14 mouse cellular contexts compared by ENCODE assay signal in genomic region chr2:93135324-93135723, GRCm38 (mm10). TPM values are rescaled to one million over a fixed set of nuclear protein-coding genes. Genes with fewer than 3 reads are reported as not detected.
A peak's percentile ranks its signal among the peaks of the same experiment; 100 is the strongest.
DNase-seq lines count a peak whose midpoint lies in the region; ATAC-seq and TF ChIP-seq lines count a peak whose summit lies in the region.
"Had no signal": no experiment of that assay in that cellular context is flagged by ENCODE, and none has a peak within 500 bp of the region (broad histone marks: within the 10 kb centered on the region; RNA-seq: fewer than 3 reads in every experiment).

No protein-coding gene starts in this region.

- no peak for TF ChIP-seq CTCF in gastrocnemius, adult 2 months (IDR thresholded peaks at IDR 0.05)

- no peaks in the 10 kb centered on the region for H3K9me3 ChIP-seq in heart, embryonic 15.5 days (replicated peaks)
- H3K9me3 ChIP-seq: embryonic facial prominence, embryonic 12.5 days; hindbrain, embryonic 15.5 days had no signal

- WGBS in heart, embryonic 15.5 days = 32% methylated on average over 7 of the region's 7 CpGs

- intact Hi-C loops in gastrocnemius, adult 2 months (cut with DNase I) = no loop called here
- intact Hi-C loops in gastrocnemius, postnatal 36 days (cut with DNase I) = no loop called here
- intact Hi-C loops in left cerebral cortex, postnatal 36 days (cut with DNase I) = no loop called here

- DNase-seq in gastrocnemius, adult 2 months = no peak
- no peak for DNase-seq in gastrocnemius, postnatal 36 days
- DNase-seq in R1 (ENCODE audit: low read depth, low spot score) = peak; percentile 35
- DNase-seq in kidney, postnatal 14 days = peak; percentile 68
- DNase-seq in left cerebral cortex, postnatal 36 days (ENCODE audit: low spot score in 2 of 2) = no peak
- no peak for DNase-seq in embryo, embryonic 10.5 days (ENCODE audit: low spot score)
- no peak for DNase-seq in spleen, adult 12 weeks (ENCODE audit: low spot score)
- DNase-seq: forebrain, postnatal 0 days; thymus, adult 2 months had no signal

- no peak overlapping the region for H3K9ac ChIP-seq in heart, embryonic 15.5 days
- H3K9ac ChIP-seq: embryonic facial prominence, embryonic 12.5 days; forebrain, postnatal 0 days; hindbrain, embryonic 15.5 days had no signal

- no peak overlapping the region for H3K4me2 ChIP-seq in heart, embryonic 15.5 days
- H3K4me2 ChIP-seq: embryonic facial prominence, embryonic 12.5 days; hindbrain, embryonic 15.5 days had no signal

- H3K27me3 ChIP-seq in heart, embryonic 15.5 days = no peaks in the 10 kb centered on the region
- H3K27me3 ChIP-seq: embryonic facial prominence, embryonic 12.5 days; hindbrain, embryonic 15.5 days had no signal

- H3K4me1 ChIP-seq in heart, embryonic 15.5 days (replicated peaks) = peaks cover 6% of the 10 kb centered on the region

- H3K4me3 ChIP-seq in gastrocnemius, adult 2 months = no peak overlapping the region
- no peak overlapping the region for H3K4me3 ChIP-seq in heart, embryonic 15.5 days
- H3K4me3 ChIP-seq: embryonic facial prominence, embryonic 12.5 days; hindbrain, embryonic 15.5 days; myocyte had no signal

- peak overlapping the region; percentile 62 for H3K27ac ChIP-seq in gastrocnemius, adult 2 months
- H3K27ac ChIP-seq in heart, embryonic 15.5 days = peak overlapping the region; percentile 41
- H3K27ac ChIP-seq: embryonic facial prominence, embryonic 12.5 days; hindbrain, embryonic 15.5 days; macrophage had no signal

- ATAC-seq in heart, embryonic 15.5 days (replicated peaks; ENCODE audit: insufficient number of reproducible peaks, insufficient read depth, low FRiP score, low read depth) = peak; percentile 23; the same call in 1 of the 2 replicates
- ATAC-seq: forebrain, postnatal 0 days had no signal

- H3K36me3 ChIP-seq in heart, embryonic 15.5 days = no peaks in the 10 kb centered on the region
- H3K36me3 ChIP-seq: embryonic facial prominence, embryonic 12.5 days; hindbrain, embryonic 15.5 days had no signal

RNA-seq across cellular contexts. Expression of gene Trp53i11, which starts 52.0 kb away (rescaled TPM):
- total RNA-seq in gastrocnemius, adult 2 months (2021) = 1 to 10 TPM; 3.4 to 6.1 TPM
- 1 to 10 TPM; 4.7 to 8.0 TPM for total RNA-seq in gastrocnemius, postnatal 36 days (2021)
- polyA plus RNA-seq in heart, embryonic 15.5 days (2015; fragmentation: Nextera tagmentation; extraction: Ambion mirVana) = 19.7 and 31.6 TPM in 2 replicates
- 10 to 100 TPM; 82.3 to 99.8 TPM for total RNA-seq in left cerebral cortex, postnatal 36 days (2021)

Comparison
In these comparisons a context has a peak if more than half of its experiments do, and no peak if none do; other contexts are left out.
1. DNase-seq: peak in R1 (single experiment) and kidney, postnatal 14 days (single experiment); none in gastrocnemius, adult 2 months (single experiment), gastrocnemius, postnatal 36 days (0 of 2), left cerebral cortex, postnatal 36 days (0 of 2), embryo, embryonic 10.5 days (single experiment) and spleen, adult 12 weeks (single experiment).
2. RNA of gene Trp53i11, which starts 52.0 kb away (total RNA-seq): 82.3 to 99.8 TPM in left cerebral cortex, postnatal 36 days; 4.7 to 8.0 TPM in gastrocnemius, postnatal 36 days and 3.4 to 6.1 TPM in gastrocnemius, adult 2 months; every median in the first group is over 4 times any median in the second.